Mouse (Mus musculus) brain, embryonic 14.5 days (tissue): ENCODE measurements at regions not wholly inside any gene's neighbourhood (a gene's known extent, or its start where the extent isn't known, plus 50 kb on each side); places are given as distances from the start of the nearest gene placed in this dataset.

Source experiments
- CTCF ChIP-seq: fragments of 200-500 bp; IDR thresholded peaks from 2 replicates; pipeline ENCODE4 v1.5.1; 2012; ENCODE audit warnings: inconsistent platforms, mild to moderate bottlenecking, moderate library complexity, borderline replicate concordance; ENCODE audit not compliant: insufficient read depth, insufficient read length; ENCODE audit errors: extremely low read depth
- POLR2A ChIP-seq: fragments of 200-500 bp; IDR thresholded peaks from 2 replicates; pipeline ENCODE4 v1.6.1; 2012; ENCODE audit warnings: mild to moderate bottlenecking, inconsistent platforms, borderline replicate concordance; ENCODE audit not compliant: poor library complexity, insufficient read depth, insufficient read length, severe bottlenecking; ENCODE audit errors: extremely low read depth

DNA sequence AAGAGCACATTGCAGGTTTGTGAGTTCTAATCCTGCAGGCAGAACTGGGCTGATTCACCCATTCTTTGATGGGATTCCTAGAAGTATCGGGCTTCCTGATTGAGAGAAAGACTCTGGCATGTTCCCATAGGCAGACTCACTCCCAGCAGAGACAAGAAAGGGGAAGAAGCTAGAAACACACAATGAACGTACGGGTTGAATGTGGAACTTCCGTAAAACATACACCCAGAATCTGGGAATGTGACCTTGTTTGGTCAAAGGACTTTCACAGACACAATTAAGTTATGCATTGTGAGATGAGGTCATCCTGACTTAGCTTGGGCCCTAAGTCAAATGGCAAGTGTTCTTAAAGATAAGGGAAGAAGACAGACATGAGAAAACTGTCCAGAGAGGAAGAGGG, 86.6 kb upstream of the Klf3 start:
- TF ChIP-seq POLR2A (no peak), CTCF (no peak)
